Mouse (Mus musculus) olfactory bulb, adult 2 months (tissue): Measurements from ENCODE around the gene Oca2. TPM values are rescaled to one million over a fixed set of nuclear protein-coding genes. Genes with fewer than 3 reads are reported as not detected.

Source experiments
- H3K27ac ChIP-seq: fragments of 200-500 bp; 2 replicates; pipeline ENCODE4 v1.5.1; 2012; ENCODE audit warnings: low read depth, low read length; ENCODE audit not compliant: insufficient read depth
- H3K4me1 ChIP-seq: fragments of 200-500 bp; 2 replicates; pipeline ENCODE4 v1.6.1; 2012; ENCODE audit warnings: low read length; ENCODE audit not compliant: control insufficient read depth, insufficient read depth
- H3K4me3 ChIP-seq: fragments of 200-500 bp; 2 replicates; pipeline ENCODE4 v1.5.1; 2012; ENCODE audit warnings: mild to moderate bottlenecking, low read depth, low read length, moderate library complexity; ENCODE audit not compliant: insufficient read depth
- CTCF ChIP-seq: fragments of 200-500 bp; IDR thresholded peaks from 2 replicates; pipeline ENCODE4 v1.5.1; 2012; ENCODE audit warnings: low read depth, mild to moderate bottlenecking, low read length, moderate library complexity; ENCODE audit not compliant: insufficient read depth
- POLR2A ChIP-seq: fragments of 200-500 bp; IDR thresholded peaks from 2 replicates; pipeline ENCODE4 v1.6.1; 2012; ENCODE audit warnings: mild to moderate bottlenecking, low read depth, low read length, moderate library complexity; ENCODE audit not compliant: insufficient read depth
- WGBS: fragments of 180-500 bp; shearing (Covaris S2); methylation state at CpG from one replicate; pipeline ENCODE4 v1.1.7; 2018; 5-methylcytosine and 5-hydroxymethylcytosine counted together
- polyA plus RNA-seq: library from polyadenylated mRNA; stranded (reverse); fragments of >200 nt; gene quantifications from 2 replicates; pipeline ENCODE4 v1.2.4, GENCODE M21; 2012; ENCODE audit warnings: low replicate concordance; ENCODE audit not compliant: missing spikeins, insufficient read depth, insufficient read length

Gene Oca2
- polyA plus RNA-seq, 1 experiment: not detected

GRCm38 (mm10) chr7:56551804-56552203 is 312.2 kb downstream of the Oca2 start:
- WGBS: 19% methylated on average over 1 of the region's 1 CpGs
- no peaks in the 10 kb centered on the region for H3K4me1 ChIP-seq
- H3K27ac ChIP-seq: no peak overlapping the region
- H3K4me3 ChIP-seq: no peak overlapping the region
- TF ChIP-seq CTCF: no peak
- TF ChIP-seq POLR2A: no peak

Other genes starting within 250 kb of the Oca2 start
- 95.7 TPM in 1 of 2 replicates, not detected in the other for gene Nipa1, start 219.8 kb upstream of the Oca2 start, polyA plus RNA-seq
- 28.0 and 109 TPM in 2 replicates for gene Herc2, start 189.6 kb upstream of the Oca2 start, polyA plus RNA-seq